In genomic region chr15:99000535-99001283, GRCm38 (mm10) we compare ENCODE assay signal across 7 mouse cellular contexts. TPM values are rescaled to one million over a fixed set of nuclear protein-coding genes. Genes with fewer than 3 reads are reported as not detected.
A peak's percentile ranks its signal among the peaks of the same experiment; 100 is the strongest.
DNase-seq lines count a peak whose midpoint lies in the region; ATAC-seq and TF ChIP-seq lines count a peak whose summit lies in the region.

No protein-coding gene starts in this region.

- H3K27ac ChIP-seq in testis, adult 2 months (ENCODE audit: control insufficient read depth, insufficient read depth, low read depth, low read length): peak overlapping the region; percentile 74

- ATAC-seq in granulocyte monocyte progenitor cell, adult 5-6 weeks (replicated peaks; ENCODE audit: poor library complexity, severe bottlenecking): peak; percentile 43

- no peak for TF ChIP-seq POLR2A in testis, adult 2 months (IDR thresholded peaks at IDR 0.05; ENCODE audit: control insufficient read depth, low read depth, low read length)
- no peak for TF ChIP-seq POLR2A in lung, adult 2 months (IDR thresholded peaks at IDR 0.05; ENCODE audit: borderline replicate concordance, extremely low read depth, low read depth, low read length)

- peaks cover 19% of the 10 kb centered on the region for H3K4me1 ChIP-seq in testis, adult 2 months (ENCODE audit: control insufficient read depth, insufficient read depth, low read length)
- no peaks in the 10 kb centered on the region for H3K4me1 ChIP-seq in lung, adult 2 months (ENCODE audit: control insufficient read depth, insufficient read depth, low read length)

- DNase-seq in testis, postnatal 14 days (ENCODE audit: low spot score): no peak
- peak; percentile 66 for DNase-seq in c-Kit-positive CD71-positive TER-119-negative erythroid progenitor cells, embryonic 14.5 days (ENCODE audit: low read depth)
- DNase-seq in kidney, adult 18-20 months: peak; percentile 72
- DNase-seq in lung, adult 2 months: peak; percentile 32
- DNase-seq in retina, embryonic 14.5 days (ENCODE audit: low spot score): peak; percentile 75

- WGBS in lung, adult 2 months: 39% methylated on average over 14 of the region's 14 CpGs

- H3K4me3 ChIP-seq in testis, adult 2 months (ENCODE audit: control insufficient read depth, low read depth, low read length): no peak overlapping the region
- H3K4me3 ChIP-seq in lung, adult 2 months (replicated peaks; ENCODE audit: extremely low read depth, low read depth, low read length): no peak overlapping the region

- TF ChIP-seq CTCF in testis, adult 2 months (IDR thresholded peaks at IDR 0.05; ENCODE audit: control insufficient read depth, insufficient read depth, insufficient replicate concordance, low read depth, low read length): no peak
- peak; percentile 7; the same call in 1 of the 2 replicates for TF ChIP-seq CTCF in lung, adult 2 months (IDR thresholded peaks at IDR 0.05; ENCODE audit: insufficient read depth, low read length)

- H3K36me3 ChIP-seq in testis, adult 2 months (ENCODE audit: control insufficient read depth, insufficient read depth, low read length): no peaks in the 10 kb centered on the region

- no peaks in the 10 kb centered on the region; the same call in 1 of the 2 replicates for H3K27me3 ChIP-seq in testis, adult 2 months (ENCODE audit: control insufficient read depth, insufficient read depth, low read length)

RNA-seq across cellular contexts. Expression of gene Tuba1c, which starts 29.0 kb away (rescaled TPM):
- 223 and 227 TPM in 2 replicates for polyA plus RNA-seq in testis, adult 2 months (2012; rRNA removed)
- 117 and 131 TPM in 2 replicates for total RNA-seq in granulocyte monocyte progenitor cell, adult 5-6 weeks (2014; fragmentation: Nextera tagmentation)
- total RNA-seq in granulocyte monocyte progenitor cell, adult 5-6 weeks (2017): 109 and 120 TPM in 2 replicates
- 72.7 and 91.7 TPM in 2 replicates for polyA plus RNA-seq in lung, adult 2 months (2012; rRNA removed)

RNA-seq across cellular contexts. Expression of gene Tuba1a, which starts 47.2 kb away (rescaled TPM):
- 77.2 and 93.1 TPM in 2 replicates for polyA plus RNA-seq in testis, adult 2 months (2012; rRNA removed)
- total RNA-seq in granulocyte monocyte progenitor cell, adult 5-6 weeks (2014; fragmentation: Nextera tagmentation): 21.3 and 34.8 TPM in 2 replicates
- total RNA-seq in granulocyte monocyte progenitor cell, adult 5-6 weeks (2017): 19.6 and 24.6 TPM in 2 replicates
- 617 and 959 TPM in 2 replicates for polyA plus RNA-seq in lung, adult 2 months (2012; rRNA removed)

RNA-seq across cellular contexts. Expression of gene Gm49450, which starts 47.4 kb away (rescaled TPM):
- 2.3 and 2.4 TPM in 2 replicates for polyA plus RNA-seq in testis, adult 2 months (2012; rRNA removed)
- not detected in 2 replicates for total RNA-seq in granulocyte monocyte progenitor cell, adult 5-6 weeks (2014; fragmentation: Nextera tagmentation)
- total RNA-seq in granulocyte monocyte progenitor cell, adult 5-6 weeks (2017): not detected in 2 replicates
- 0.17 and 298 TPM in 2 replicates for polyA plus RNA-seq in lung, adult 2 months (2012; rRNA removed)

RNA-seq across cellular contexts. Expression of gene Prph, which starts 54.3 kb away (rescaled TPM):
- 0.14 and 0.36 TPM in 2 replicates for polyA plus RNA-seq in testis, adult 2 months (2012; rRNA removed)
- not detected in 2 replicates for total RNA-seq in granulocyte monocyte progenitor cell, adult 5-6 weeks (2014; fragmentation: Nextera tagmentation)
- not detected in 2 replicates for total RNA-seq in granulocyte monocyte progenitor cell, adult 5-6 weeks (2017)
- 0.71 and 1.0 TPM in 2 replicates for polyA plus RNA-seq in lung, adult 2 months (2012; rRNA removed)
